ENCODE assay signal across 7 mouse cellular contexts in the genomic region with DNA sequence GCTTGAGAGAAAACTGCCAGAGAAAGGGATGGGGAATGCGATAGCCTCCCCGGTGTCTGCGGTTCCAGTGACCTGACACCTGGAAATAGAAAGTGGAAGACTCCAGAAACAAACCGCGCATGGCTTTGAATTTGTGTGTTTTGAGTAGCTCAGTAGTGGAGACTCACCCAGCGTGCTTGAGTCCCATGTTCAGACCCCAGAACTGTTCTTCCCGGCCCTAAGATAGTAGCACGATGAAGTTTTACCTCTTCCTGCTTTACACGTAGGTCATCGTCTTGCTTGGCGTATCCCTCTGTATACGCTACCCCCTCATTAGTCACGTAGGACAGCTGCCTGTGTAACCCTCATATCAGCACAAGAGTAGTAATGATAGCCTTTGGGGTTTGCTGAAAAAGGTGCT. TPM values are rescaled to one million over a fixed set of nuclear protein-coding genes. Genes with fewer than 3 reads are reported as not detected.
DNase-seq lines count a peak whose midpoint lies in the region; ATAC-seq and TF ChIP-seq lines count a peak whose summit lies in the region.

No protein-coding gene starts in this region.

- TF ChIP-seq CTCF in embryonic fibroblast, embryonic 13.5 days (IDR thresholded peaks at IDR 0.05; ENCODE audit: borderline replicate concordance, insufficient read depth, low read length) = no peak

- H3K4me1 ChIP-seq in embryonic fibroblast, embryonic 13.5 days (ENCODE audit: control insufficient read depth, insufficient read depth, low read length) = no peaks in the 10 kb centered on the region
- H3K4me1 ChIP-seq in limb, embryonic 11.5 days (ENCODE audit: control insufficient read depth, insufficient read depth, low read length) = peaks cover 4% of the 10 kb centered on the region; the same call in 1 of the 2 replicates
- peaks cover 21% of the 10 kb centered on the region; the same call in 1 of the 2 replicates for H3K4me1 ChIP-seq in neural tube, embryonic 14.5 days (ENCODE audit: control insufficient read depth, insufficient read depth, low read length)

- H3K4me2 ChIP-seq in limb, embryonic 11.5 days (ENCODE audit: low read depth, severe bottlenecking) = peak overlapping the region; percentile 88
- H3K4me2 ChIP-seq in neural tube, embryonic 14.5 days (ENCODE audit: low read depth, low read length) = peak overlapping the region; percentile 92

- 6% methylated on average over 13 of the region's 13 CpGs for WGBS in limb, embryonic 11.5 days
- 5% methylated on average over 13 of the region's 13 CpGs for WGBS in neural tube, embryonic 14.5 days

- peak; percentile 2; the same call in 1 of the 2 replicates for ATAC-seq in limb, embryonic 11.5 days (ENCODE audit: insufficient number of reproducible peaks, low FRiP score, low TSS enrichment, low read depth)
- ATAC-seq in neural tube, embryonic 14.5 days (ENCODE audit: low read depth) = 0 out of 2 replicates have a peak, but pooled peaks have one; percentile 5

- no peaks in the 10 kb centered on the region for H3K9me3 ChIP-seq in limb, embryonic 11.5 days (ENCODE audit: control insufficient read depth, low read length)
- H3K9me3 ChIP-seq in neural tube, embryonic 14.5 days (ENCODE audit: control insufficient read depth, low read length) = no peaks in the 10 kb centered on the region

- peak; percentile 10 for DNase-seq in ovary, postnatal 10 days (ENCODE audit: low spot score)
- no peak for DNase-seq in ovary, postnatal 36 days (ENCODE audit: low spot score)
- no peak for DNase-seq in limb, embryonic 11.5 days (ENCODE audit: low spot score)
- no peak for DNase-seq in yolk sac, embryonic 10.5 days (ENCODE audit: low spot score)
- no peak for DNase-seq in ovary, postnatal 14 days (ENCODE audit: low spot score)

- peak overlapping the region; percentile 89 for H3K27ac ChIP-seq in embryonic fibroblast, embryonic 13.5 days (ENCODE audit: insufficient read depth, low read length)
- peak overlapping the region; percentile 82 for H3K27ac ChIP-seq in limb, embryonic 11.5 days (replicated peaks; ENCODE audit: low read depth, low read length)
- peak overlapping the region; percentile 88 for H3K27ac ChIP-seq in neural tube, embryonic 14.5 days (ENCODE audit: low read depth, low read length)

- no peak; the same call in 1 of the 2 replicates for TF ChIP-seq POLR2A in embryonic fibroblast, embryonic 13.5 days (IDR thresholded peaks at IDR 0.05; ENCODE audit: low read depth, low read length)

- H3K4me3 ChIP-seq in embryonic fibroblast, embryonic 13.5 days (ENCODE audit: insufficient read depth, low read length) = peak overlapping the region; percentile 95
- H3K4me3 ChIP-seq in limb, embryonic 11.5 days (ENCODE audit: low read depth, low read length) = peak overlapping the region; percentile 92
- peak overlapping the region; percentile 92 for H3K4me3 ChIP-seq in neural tube, embryonic 14.5 days (ENCODE audit: low read depth, low read length)

- H3K9ac ChIP-seq in limb, embryonic 11.5 days (ENCODE audit: low read length) = peak overlapping the region; percentile 97
- peak overlapping the region; percentile 93 for H3K9ac ChIP-seq in neural tube, embryonic 14.5 days (replicated peaks; ENCODE audit: low read depth, low read length)

- no peaks in the 10 kb centered on the region for H3K27me3 ChIP-seq in limb, embryonic 11.5 days (ENCODE audit: control insufficient read depth, insufficient read depth, low read length)
- no peaks in the 10 kb centered on the region for H3K27me3 ChIP-seq in neural tube, embryonic 14.5 days (ENCODE audit: control insufficient read depth, insufficient read depth, low read length)

- no peaks in the 10 kb centered on the region for H3K36me3 ChIP-seq in limb, embryonic 11.5 days (ENCODE audit: control insufficient read depth, insufficient read depth, low read length)
- no peaks in the 10 kb centered on the region for H3K36me3 ChIP-seq in neural tube, embryonic 14.5 days (ENCODE audit: control insufficient read depth, insufficient read depth, low read length)

RNA-seq across cellular contexts. Expression of gene Manbal, which starts 0.6 kb away (rescaled TPM):
- 53.9 and 54.2 TPM in 2 replicates for polyA plus RNA-seq in embryonic fibroblast, embryonic 13.5 days (2011; ENCODE audit: insufficient read length, low read depth, missing spikeins)
- polyA plus RNA-seq in limb, embryonic 11.5 days (2014; fragmentation: Nextera tagmentation; extraction: Ambion mirVana) = 38.1 and 38.3 TPM in 2 replicates
- polyA plus RNA-seq in neural tube, embryonic 14.5 days (2014; fragmentation: Nextera tagmentation; extraction: Ambion mirVana) = 51.5 and 58.5 TPM in 2 replicates

RNA-seq across cellular contexts. Expression of gene Ghrh, which starts 20.7 kb away (rescaled TPM):
- not detected in 2 replicates for polyA plus RNA-seq in embryonic fibroblast, embryonic 13.5 days (2011; ENCODE audit: insufficient read length, low read depth, missing spikeins)
- not detected in 2 replicates for polyA plus RNA-seq in limb, embryonic 11.5 days (2014; fragmentation: Nextera tagmentation; extraction: Ambion mirVana)
- not detected in 2 replicates for polyA plus RNA-seq in neural tube, embryonic 14.5 days (2014; fragmentation: Nextera tagmentation; extraction: Ambion mirVana)

RNA-seq across cellular contexts. Expression of gene Src, which starts 50.3 kb away (rescaled TPM):
- 38.1 and 48.9 TPM in 2 replicates for polyA plus RNA-seq in embryonic fibroblast, embryonic 13.5 days (2011; ENCODE audit: insufficient read length, low read depth, missing spikeins)
- 13.2 and 18.5 TPM in 2 replicates for polyA plus RNA-seq in limb, embryonic 11.5 days (2014; fragmentation: Nextera tagmentation; extraction: Ambion mirVana)
- 19.3 and 23.9 TPM in 2 replicates for polyA plus RNA-seq in neural tube, embryonic 14.5 days (2014; fragmentation: Nextera tagmentation; extraction: Ambion mirVana)
